Mouse (Mus musculus): ENCODE measurements around the gene Ubap2l. TPM values are rescaled to one million over a fixed set of nuclear protein-coding genes. Genes with fewer than 3 reads are reported as not detected.

Ubap2l gene
- polyA plus RNA-seq, 1 experiment from 2014 or later = 72.2 TPM

DNA sequence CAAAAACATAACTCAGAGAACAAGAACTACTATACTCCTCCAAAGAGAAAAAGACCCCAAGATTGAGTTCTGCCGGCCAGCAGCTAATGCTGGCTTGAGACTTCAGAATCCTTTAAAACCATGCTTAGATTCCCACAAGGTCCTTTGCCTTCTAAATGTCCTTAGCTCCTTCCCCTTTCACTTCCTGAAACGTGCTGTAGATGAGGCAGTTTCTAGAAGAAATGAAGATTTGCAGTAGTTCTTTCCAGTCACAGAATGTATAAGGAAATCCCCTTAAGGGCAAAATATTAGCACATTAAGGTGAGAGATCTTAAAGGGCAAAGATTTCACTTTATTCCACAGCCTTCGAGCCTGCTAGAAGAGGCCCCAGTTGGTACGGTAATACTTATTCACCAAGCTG is 52.6 kb downstream of the Ubap2l start:
- no peaks in the 10 kb centered on the region for H3K27me3 ChIP-seq
- H3K4me1 ChIP-seq (replicated peaks) = peaks cover 24% of the 10 kb centered on the region
- peaks cover 40% of the 10 kb centered on the region for H3K36me3 ChIP-seq
- no peak for DNase-seq
- no peak for ATAC-seq (ENCODE audit: low read depth)
- H3K27ac ChIP-seq = peak overlapping the region; percentile 84
- H3K4me2 ChIP-seq = peak overlapping the region; percentile 91
- H3K9ac ChIP-seq = 0 out of 2 replicates have a peak overlapping the region, but pooled peaks have one; percentile 88
- 70% methylated on average over 4 of the region's 4 CpGs for WGBS (ENCODE audit: insufficient replicate concordance)
- H3K9me3 ChIP-seq (replicated peaks) = no peaks in the 10 kb centered on the region
- H3K4me3 ChIP-seq (replicated peaks) = peak overlapping the region; percentile 86; the same call in 1 of the 2 replicates

DNA sequence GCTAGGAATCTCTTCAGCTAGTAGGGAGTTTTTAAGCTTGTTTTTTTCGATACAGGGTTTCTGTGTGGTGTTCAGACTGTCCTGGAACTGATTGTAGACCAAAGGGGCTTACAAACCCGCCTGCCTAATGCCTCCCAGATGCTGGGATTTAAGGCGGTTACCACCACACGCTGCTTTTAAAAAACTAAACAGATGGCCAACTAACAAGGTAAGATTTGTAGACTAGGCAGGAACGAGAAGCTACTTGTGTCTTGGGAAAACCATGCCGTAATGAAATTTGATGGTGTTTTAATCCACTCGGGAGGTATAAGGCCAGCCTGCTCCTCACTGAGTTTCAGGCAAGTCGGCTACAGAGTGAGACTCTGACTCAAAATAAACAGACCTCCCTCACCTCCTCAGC is 53.3 kb downstream of the Ubap2l start:
- WGBS (ENCODE audit: insufficient replicate concordance) = 26% methylated on average over 8 of the region's 8 CpGs
- no peaks in the 10 kb centered on the region for H3K9me3 ChIP-seq (replicated peaks)
- H3K4me1 ChIP-seq (replicated peaks) = peaks cover 24% of the 10 kb centered on the region
- DNase-seq (no peak), ATAC-seq (ENCODE audit: low read depth) (peak; percentile 22)
- H3K4me2 ChIP-seq = peak overlapping the region; percentile 91
- peak overlapping the region; percentile 86 for H3K4me3 ChIP-seq (replicated peaks)
- peaks cover 45% of the 10 kb centered on the region for H3K36me3 ChIP-seq
- no peaks in the 10 kb centered on the region for H3K27me3 ChIP-seq
- peak overlapping the region; percentile 84 for H3K27ac ChIP-seq
- H3K9ac ChIP-seq = peak overlapping the region; percentile 88

DNA sequence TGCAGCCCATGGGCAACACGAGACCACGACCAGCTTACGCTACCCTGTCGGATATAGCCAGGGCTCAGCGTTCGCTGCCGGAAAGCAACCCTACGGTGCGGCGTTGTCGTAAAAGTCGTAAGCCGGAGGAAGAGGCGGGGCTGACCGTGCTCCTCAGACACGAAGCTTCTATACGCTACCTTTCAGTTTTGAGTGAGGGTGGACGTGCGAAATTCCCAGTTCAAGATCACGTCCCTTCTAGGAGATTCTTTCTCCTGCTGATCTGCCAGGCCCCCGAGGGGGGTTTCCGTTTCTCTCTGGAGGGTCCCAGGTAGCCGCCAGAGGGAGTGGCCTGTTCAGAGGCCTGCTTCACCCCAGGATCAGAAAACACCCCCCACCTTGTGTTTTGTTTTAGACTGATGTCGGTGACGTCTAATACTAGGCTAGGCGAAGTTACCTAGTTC is 53.8 kb downstream of the Ubap2l start, which contains the start of gene Hax1:
Gene Hax1, minus strand, starts transcription at position 169 of the 443 bp plus-strand sequence.
- ATAC-seq (ENCODE audit: low read depth) (peak; percentile 92), DNase-seq (peak; percentile 91)
- Histone ChIP-seq H3K4me1 (replicated peaks) (peaks cover 24% of the 10 kb centered on the region), H3K27ac (peak within 1 kb of the TSS; percentile 84), H3K4me2 (peak within 1 kb of the TSS; percentile 91), H3K9me3 (replicated peaks) (no peaks in the 10 kb centered on the region), H3K36me3 (peaks cover 47% of the 10 kb centered on the region), H3K27me3 (no peaks in the 10 kb centered on the region), H3K4me3 (replicated peaks) (peak within 1 kb of the TSS; percentile 86), H3K9ac (peak within 1 kb of the TSS; percentile 88)
- WGBS (ENCODE audit: insufficient replicate concordance) = under 1% methylated on average over 26 of the region's 26 CpGs

DNA sequence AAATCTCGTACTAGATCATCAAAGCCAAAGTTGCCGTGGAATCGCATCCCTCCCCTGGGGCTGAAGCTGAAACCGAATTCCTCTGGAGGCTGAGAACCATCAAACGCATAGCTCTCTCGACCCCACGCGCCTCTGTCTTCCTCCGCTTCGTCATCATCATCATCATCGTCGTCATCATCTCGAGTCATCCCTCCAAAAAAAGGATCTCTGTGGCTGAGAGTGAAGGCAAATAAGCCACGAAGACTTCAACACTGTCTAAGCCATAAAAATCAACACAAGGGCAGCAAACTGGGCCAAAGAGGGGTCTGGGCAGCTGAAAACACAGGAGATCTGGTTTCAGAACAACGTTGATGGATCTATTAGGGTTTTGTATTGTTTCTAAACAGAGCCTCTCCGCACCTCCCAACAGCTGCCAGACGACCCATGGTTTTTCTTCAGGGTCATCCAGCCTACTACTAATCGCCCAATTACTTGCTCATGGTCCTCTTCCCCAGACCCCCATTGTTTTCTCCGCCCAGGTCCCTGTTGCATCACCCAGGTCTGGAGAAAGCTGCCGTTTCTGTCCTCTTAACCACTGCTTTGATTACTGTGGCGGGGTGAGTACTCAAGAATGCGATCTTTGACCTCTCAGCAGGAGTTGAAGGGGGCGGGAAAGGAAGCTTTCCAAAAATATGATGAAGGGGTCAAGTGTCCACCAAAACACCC is 54.5 kb downstream of the Ubap2l start:
- ATAC-seq (ENCODE audit: low read depth) (peak; percentile 38), DNase-seq (peak; percentile 30)
- Histone ChIP-seq H3K4me3 (replicated peaks) (peak overlapping the region; percentile 86), H3K9ac (peak overlapping the region; percentile 88), H3K27me3 (no peaks in the 10 kb centered on the region), H3K4me1 (replicated peaks) (peaks cover 24% of the 10 kb centered on the region), H3K36me3 (peaks cover 44% of the 10 kb centered on the region), H3K9me3 (replicated peaks) (no peaks in the 10 kb centered on the region), H3K4me2 (peak overlapping the region; percentile 91), H3K27ac (peak overlapping the region; percentile 84)
- WGBS (ENCODE audit: insufficient replicate concordance) = 16% methylated on average over 23 of the region's 23 CpGs

DNA sequence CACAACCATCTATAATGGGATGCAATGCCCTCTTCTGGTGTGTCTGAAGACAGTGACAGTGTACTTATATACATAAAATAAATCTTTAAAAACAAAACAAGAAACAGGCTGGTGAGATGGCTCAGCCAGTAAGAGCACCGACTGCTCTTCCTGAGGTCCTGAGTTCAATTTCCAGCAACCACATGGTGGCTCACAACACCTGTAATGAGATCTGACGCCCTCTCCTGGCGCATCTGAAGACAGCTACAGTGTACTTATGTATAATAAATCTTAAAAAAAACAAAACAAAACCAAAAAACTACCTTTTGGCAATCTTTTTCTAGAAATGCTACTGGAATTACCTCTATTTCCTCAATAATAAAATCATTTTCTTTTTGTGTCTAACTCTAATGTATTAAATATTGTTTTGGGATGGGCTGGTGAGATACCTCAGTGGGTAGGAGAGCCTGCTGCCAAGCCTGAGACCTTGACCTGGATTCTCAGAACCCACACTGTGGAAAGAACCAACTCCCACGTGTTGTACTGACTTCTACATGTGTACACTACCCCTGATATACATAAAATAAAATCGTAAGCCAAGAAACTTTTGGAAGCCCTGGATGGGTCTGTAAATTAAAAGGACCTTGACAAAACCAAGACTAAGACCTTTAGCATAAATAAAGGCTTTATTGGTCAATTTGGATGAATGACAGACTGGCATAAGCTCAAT is 57.5 kb downstream of the Ubap2l start:
- no peak for ATAC-seq (ENCODE audit: low read depth)
- H3K4me3 ChIP-seq (replicated peaks) = no peak overlapping the region
- H3K9ac ChIP-seq = no peak overlapping the region
- peaks cover 23% of the 10 kb centered on the region for H3K4me1 ChIP-seq (replicated peaks)
- no peak for DNase-seq
- no peak overlapping the region for H3K4me2 ChIP-seq
- no peaks in the 10 kb centered on the region for H3K9me3 ChIP-seq (replicated peaks)
- H3K27me3 ChIP-seq = no peaks in the 10 kb centered on the region
- no peak overlapping the region for H3K27ac ChIP-seq
- H3K36me3 ChIP-seq = peaks cover 22% of the 10 kb centered on the region
- WGBS (ENCODE audit: insufficient replicate concordance) = 81% methylated on average over 5 of the region's 5 CpGs

DNA sequence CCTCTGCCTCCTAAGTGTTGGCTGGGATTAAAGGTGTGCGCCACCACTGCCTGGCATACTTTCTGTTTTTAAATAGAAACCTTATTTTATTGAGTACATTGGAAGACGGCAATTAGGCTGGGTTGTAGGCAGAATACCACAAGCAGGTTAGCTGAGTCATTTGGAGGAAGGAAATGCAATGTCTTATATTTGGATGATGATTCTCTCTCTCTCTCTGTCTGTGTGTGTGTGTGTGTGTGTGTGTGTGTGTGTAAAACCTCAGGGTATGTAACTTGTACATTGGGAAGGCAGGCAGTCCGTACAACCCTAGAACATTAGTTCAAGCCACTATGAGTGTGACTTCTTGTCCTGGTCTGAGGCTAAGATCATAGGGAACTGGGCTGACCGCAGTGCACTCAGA is 64.6 kb downstream of the Ubap2l start:
- Histone ChIP-seq H3K27me3 (no peaks in the 10 kb centered on the region), H3K9me3 (replicated peaks) (no peaks in the 10 kb centered on the region)

DNA sequence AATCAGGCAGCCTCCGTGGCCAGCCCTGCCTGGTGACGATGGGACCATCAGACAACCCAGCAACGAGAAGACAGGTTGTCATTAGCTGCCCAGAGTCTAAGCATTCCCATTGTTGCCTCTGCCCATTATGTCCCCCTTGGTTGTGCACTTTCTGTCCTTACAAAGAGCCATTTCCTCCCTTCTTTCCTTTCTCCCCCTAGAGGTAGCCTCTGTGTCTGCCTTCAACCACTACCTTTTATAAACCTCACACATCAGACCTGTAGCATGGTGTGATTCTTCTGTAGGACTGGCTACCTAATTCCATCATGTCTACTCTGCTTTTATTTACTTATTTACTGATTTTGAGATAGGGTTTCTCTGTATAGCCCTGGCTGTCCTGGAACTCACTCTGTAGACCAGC is 65.2 kb downstream of the Ubap2l start:
- DNase-seq = no peak
- H3K27me3 ChIP-seq = no peaks in the 10 kb centered on the region

More for the DNA sequence above, 64.6 kb downstream of the Ubap2l start:
- H3K4me3 ChIP-seq (replicated peaks) = no peak overlapping the region
- H3K27ac ChIP-seq = no peak overlapping the region
- H3K9ac ChIP-seq = no peak overlapping the region
- no peak for DNase-seq
- H3K4me1 ChIP-seq (replicated peaks) = no peaks in the 10 kb centered on the region
- WGBS (ENCODE audit: insufficient replicate concordance) = 50% methylated on average over 4 of the region's 4 CpGs
- no peaks in the 10 kb centered on the region for H3K36me3 ChIP-seq
- ATAC-seq (ENCODE audit: low read depth) = no peak
- H3K4me2 ChIP-seq = no peak overlapping the region

DNA sequence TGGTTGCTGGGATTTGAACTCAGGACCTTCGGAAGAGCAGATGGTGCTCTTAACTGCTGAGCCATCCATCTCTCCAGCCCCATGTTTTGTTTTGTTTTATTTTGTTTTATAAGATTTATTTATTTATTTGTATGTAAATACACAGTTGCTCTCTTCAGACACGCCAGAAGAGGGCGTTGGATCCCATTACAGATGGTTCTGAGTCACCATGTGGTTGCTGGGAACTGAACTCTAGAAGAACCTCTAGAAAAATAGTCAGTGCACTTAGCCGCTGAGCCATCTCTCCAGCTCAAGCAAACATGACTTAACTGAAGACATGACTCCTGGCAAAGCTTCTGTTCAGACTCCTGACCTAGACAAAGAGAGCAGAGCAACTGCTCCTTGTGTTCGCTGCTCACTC is 70.0 kb downstream of the Ubap2l start:
- ATAC-seq (ENCODE audit: low read depth) (no peak), DNase-seq (no peak)
- H3K27ac ChIP-seq = no peak overlapping the region
- WGBS (ENCODE audit: insufficient replicate concordance) = 66% methylated on average over 5 of the region's 5 CpGs
- no peaks in the 10 kb centered on the region for H3K4me1 ChIP-seq (replicated peaks)
- H3K9me3 ChIP-seq (replicated peaks) = no peaks in the 10 kb centered on the region
- H3K36me3 ChIP-seq = no peaks in the 10 kb centered on the region
- H3K4me2 ChIP-seq = no peak overlapping the region
- no peaks in the 10 kb centered on the region for H3K27me3 ChIP-seq
- no peak overlapping the region for H3K9ac ChIP-seq
- H3K4me3 ChIP-seq (replicated peaks) = no peak overlapping the region

More for the DNA sequence above, 65.2 kb downstream of the Ubap2l start:
- no peaks in the 10 kb centered on the region for H3K4me1 ChIP-seq (replicated peaks)
- no peaks in the 10 kb centered on the region for H3K9me3 ChIP-seq (replicated peaks)
- H3K4me3 ChIP-seq (replicated peaks) = no peak overlapping the region
- H3K9ac ChIP-seq = no peak overlapping the region
- 50% methylated on average over 3 of the region's 3 CpGs for WGBS (ENCODE audit: insufficient replicate concordance)
- H3K4me2 ChIP-seq = no peak overlapping the region
- H3K27ac ChIP-seq = no peak overlapping the region
- ATAC-seq (ENCODE audit: low read depth) = no peak
- H3K36me3 ChIP-seq = no peaks in the 10 kb centered on the region

DNA sequence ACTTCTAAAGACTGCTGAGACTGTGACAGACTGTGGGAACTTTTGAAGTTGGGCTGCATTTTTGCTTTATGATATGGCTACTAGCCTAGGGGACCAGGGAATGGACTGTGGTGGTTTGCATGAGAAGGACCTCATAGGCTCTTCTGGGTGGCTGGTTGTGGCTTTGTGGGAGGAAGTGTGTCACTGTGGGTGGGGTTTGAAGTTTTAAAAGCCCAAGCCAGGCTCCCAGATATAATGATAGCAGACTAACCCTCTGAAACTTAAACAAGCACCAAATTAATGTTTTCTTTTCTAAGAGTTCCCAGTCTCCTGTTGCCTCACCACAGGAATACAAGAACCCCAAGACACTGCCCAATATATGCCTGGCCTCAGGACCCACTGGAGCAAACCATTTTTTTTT is 75.6 kb downstream of the Ubap2l start:
- Histone ChIP-seq H3K27ac (no peak overlapping the region), H3K36me3 (no peaks in the 10 kb centered on the region), H3K4me2 (no peak overlapping the region), H3K27me3 (no peaks in the 10 kb centered on the region), H3K4me3 (replicated peaks) (no peak overlapping the region), H3K9me3 (replicated peaks) (no peaks in the 10 kb centered on the region), H3K4me1 (replicated peaks) (no peaks in the 10 kb centered on the region), H3K9ac (no peak overlapping the region)
- ATAC-seq (ENCODE audit: low read depth) = no peak
- no peak for DNase-seq

DNA sequence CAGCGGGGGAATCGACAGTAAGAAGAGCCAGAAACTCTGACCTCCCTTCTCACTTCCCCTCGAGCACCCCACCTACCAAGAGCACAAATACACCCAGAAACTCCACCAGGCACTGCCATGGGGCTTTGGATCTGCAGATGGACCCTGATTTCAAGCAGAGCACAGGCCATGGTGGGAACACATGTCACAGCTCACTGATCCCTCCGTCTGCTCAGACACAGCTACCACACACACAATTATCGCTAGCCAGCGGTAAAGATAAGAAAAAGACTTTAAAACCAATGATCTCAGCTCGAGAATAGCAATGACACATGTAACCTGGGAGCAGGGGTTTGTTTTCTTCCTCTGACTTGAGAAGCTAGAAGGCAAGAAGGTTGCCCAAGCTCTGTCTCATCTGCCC is 83.9 kb downstream of the Ubap2l start:
- H3K9ac ChIP-seq = no peak overlapping the region
- no peak overlapping the region for H3K4me2 ChIP-seq
- peaks cover 15% of the 10 kb centered on the region for H3K27me3 ChIP-seq
- H3K4me3 ChIP-seq (replicated peaks) = no peak overlapping the region
- DNase-seq (no peak), ATAC-seq (ENCODE audit: low read depth) (no peak)
- WGBS (ENCODE audit: insufficient replicate concordance) = 33% methylated on average over 7 of the region's 7 CpGs
- H3K36me3 ChIP-seq = no peaks in the 10 kb centered on the region
- H3K4me1 ChIP-seq (replicated peaks) = peaks cover 11% of the 10 kb centered on the region
- H3K27ac ChIP-seq = no peak overlapping the region
- H3K9me3 ChIP-seq (replicated peaks) = no peaks in the 10 kb centered on the region

DNA sequence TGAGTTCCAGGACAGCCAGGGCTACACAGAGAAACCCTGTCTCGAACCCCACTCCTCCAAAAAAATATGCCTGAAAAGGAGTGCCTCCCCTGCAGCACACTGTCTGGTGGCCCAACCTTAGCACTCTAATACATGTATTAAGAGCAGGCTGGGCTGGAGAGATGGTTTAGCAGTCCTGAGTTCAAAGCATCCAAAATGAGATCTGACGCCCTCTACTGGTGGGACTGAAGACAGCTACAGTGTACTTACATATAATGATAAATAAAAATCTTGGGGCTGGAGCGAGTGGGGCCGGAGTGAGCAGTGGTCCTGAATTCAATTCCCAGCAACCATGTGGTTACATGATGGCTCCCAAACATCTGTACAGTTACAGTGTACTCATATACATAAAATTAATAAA is 85.5 kb downstream of the Ubap2l start:
- ATAC-seq (ENCODE audit: low read depth) = no peak
- Histone ChIP-seq H3K4me2 (no peak overlapping the region), H3K4me3 (replicated peaks) (no peak overlapping the region), H3K4me1 (replicated peaks) (peaks cover 25% of the 10 kb centered on the region), H3K27ac (no peak overlapping the region), H3K27me3 (peaks cover 31% of the 10 kb centered on the region), H3K9me3 (replicated peaks) (no peaks in the 10 kb centered on the region), H3K9ac (no peak overlapping the region), H3K36me3 (no peaks in the 10 kb centered on the region)
- WGBS (ENCODE audit: insufficient replicate concordance) = 55% methylated on average over 4 of the region's 4 CpGs
- no peak for DNase-seq

Data from liver, embryonic 13.5 days (tissue).